Mouse (Mus musculus): ENCODE measurements at regions not wholly inside any gene's neighbourhood (a gene's known extent, or its start where the extent isn't known, plus 50 kb on each side); places are given as distances from the start of the nearest gene placed in this dataset.

DNA sequence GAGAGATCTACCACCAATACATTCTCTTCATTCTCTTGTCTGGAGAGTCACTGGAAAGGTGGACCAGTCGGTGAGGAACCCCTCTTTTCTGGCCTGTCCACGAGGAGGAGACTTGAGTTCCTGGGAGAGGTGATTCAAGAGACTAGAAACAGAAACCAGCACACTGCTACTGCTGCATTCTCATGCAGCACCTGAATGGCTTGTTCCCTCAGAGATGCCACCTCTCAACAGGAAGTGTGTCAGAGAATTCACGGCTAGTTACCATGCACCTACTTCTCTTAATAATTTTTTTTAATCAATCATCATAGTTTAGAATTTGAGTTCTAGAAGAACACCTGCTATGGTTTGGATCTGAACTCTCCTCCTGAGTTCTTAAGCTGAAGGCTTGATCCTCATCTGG is 52.0 kb upstream of the Dynlrb2 start:
- DNase-seq (ENCODE audit: low spot score): no peak

DNA sequence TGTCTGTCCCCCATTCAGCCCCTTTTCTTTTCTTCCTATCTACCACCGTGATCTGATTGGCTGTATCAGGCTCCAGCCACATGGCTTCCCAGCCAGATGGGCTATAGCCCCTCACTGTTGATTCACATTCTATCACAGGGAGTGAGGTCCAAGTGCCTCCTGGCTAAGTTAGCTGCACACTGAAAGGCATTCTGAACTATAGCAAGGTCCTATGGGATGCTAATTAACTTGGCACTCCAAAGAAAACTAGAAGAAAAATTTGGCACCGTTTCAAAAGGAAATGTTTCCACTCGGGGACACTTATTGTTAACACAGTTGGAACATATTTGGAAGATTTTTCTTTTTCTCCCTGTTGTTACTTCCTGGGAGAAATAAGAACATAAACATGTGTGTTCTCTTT is 53.4 kb upstream of the Dynlrb2 start:
- DNase-seq (ENCODE audit: low spot score): no peak

DNA sequence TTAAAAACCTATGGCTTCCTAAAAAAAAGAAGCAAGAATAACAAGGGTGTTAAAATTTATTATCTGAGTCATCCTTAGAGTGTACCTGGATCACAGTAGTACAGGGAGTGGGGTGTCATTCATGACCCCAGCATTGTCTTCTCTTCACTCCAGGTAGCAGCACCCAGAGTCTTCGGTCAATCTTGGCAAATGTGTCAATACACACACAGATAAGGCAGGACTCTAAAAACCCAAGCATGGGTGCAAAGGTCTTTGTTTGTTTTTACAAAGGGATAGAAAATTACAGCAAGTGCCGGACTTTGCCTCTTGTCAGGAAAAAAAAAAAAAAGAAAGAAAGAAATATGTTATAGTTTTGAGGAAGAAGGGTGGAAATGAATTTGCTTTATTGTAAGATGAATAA is 57.3 kb upstream of the Dynlrb2 start:
- DNase-seq (ENCODE audit: low spot score): no peak

DNA sequence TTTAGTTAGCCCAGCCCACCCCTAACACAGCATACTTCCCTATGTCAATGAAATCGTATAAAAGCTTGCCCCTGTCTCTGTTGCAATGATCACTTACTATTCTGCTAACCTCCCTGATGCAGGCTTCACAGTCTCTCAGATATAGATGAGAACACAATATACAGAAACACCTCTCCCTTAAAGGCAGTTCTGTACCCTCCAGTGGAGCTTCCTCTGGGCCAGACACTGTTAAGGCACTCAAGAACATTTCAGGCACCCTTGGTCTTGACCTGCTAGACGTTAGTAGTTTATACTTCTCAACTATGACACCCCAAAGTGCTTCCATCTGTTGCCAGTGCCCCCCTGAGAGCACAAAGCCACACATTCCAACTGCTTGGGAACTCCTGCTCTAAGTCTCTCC is 61.9 kb upstream of the Dynlrb2 start:
- DNase-seq (ENCODE audit: low spot score): no peak

DNA sequence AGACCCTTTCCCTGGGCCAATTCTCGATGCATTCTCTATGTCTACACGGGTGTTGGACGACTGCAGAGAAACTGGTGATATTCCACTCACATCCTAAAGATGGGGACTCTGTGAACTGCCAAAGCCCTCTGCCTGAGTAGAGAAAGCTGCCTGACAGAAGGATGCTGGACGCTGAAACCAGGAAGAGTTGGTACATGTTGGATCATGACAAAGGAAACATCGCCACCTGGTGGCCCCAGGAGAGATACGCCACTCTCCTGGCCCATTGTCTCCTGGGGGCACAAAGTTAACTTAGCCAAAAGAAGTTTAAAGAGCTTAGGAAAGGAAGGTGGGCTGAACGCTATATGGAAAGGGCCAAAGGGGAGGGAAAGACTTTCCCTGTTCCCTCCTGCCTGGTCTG is 65.9 kb upstream of the Dynlrb2 start:
- peak; percentile 29 for DNase-seq (ENCODE audit: low spot score)

DNA sequence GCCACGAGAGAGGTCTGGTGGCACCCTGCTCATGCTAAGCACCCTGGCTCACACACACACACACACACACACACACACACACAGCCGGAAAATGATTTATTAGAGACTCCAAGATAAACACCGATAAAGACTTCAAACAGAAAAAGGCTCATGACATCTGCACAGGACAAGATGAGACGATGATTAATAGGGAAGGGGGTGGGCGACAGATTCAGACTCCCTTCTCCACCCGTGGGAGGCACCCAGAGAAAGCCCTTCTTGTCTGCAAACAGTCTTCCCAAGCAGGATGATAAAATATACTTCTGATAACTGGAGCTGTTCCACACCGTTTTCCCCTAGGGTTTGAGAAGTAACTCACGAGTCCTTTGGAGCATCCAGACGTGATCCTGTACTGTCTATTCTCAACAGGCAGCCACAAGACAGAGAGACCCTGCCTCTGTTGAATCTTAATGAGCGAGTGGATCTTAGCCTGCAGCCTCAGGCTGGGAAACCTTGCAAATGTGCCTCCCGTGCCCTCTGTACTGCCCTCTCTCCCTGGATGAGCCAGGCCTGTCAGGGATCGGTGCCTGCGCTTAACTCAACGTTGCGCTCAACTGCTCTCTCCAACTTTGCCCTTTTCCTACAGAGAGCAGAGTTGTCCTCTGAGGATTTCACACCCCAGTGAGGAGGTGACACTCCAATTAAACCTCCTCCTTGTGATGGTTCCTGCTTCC is 69.3 kb upstream of the Dynlrb2 start:
- DNase-seq (ENCODE audit: low spot score): no peak

DNA sequence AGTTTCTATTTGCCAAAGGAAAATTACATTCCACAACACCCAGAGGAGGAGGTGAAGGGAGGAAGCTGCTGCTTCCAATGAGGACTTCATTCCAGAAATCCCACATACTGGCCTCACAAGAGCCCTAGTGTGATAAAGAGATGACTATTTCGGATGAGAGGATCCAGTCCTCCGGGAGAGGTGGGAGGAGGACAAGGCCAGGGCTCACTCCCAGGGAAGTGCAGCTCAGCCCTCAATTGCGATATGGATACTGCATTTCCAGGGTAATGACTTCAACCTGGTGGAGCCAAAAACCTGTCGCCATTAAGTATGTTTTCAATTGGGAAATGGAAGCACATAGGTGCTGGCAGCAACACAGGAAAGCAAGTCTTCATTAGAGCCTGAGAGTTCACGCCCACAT is 74.7 kb upstream of the Dynlrb2 start:
- no peak for DNase-seq (ENCODE audit: low spot score)

DNA sequence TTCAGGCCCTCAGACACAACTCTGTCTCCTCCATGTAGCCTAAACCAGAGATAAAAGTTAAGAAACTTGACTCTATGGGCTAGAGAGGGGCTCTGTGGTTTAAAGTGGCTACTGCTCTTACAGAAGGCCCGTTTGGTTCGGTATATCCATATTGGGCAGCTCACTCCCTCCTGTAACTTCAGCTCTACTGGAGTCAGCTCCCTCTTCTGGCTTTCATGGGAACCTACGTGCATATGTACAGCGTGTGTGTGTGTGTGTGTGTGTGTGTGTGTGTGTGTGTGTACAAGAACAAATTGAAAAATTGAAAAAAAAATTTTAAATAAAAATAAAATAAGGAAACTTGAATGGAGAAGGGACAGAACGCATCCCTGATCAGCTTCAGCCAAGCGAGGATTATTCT is 75.1 kb upstream of the Dynlrb2 start:
- no peak for DNase-seq (ENCODE audit: low spot score)

DNA sequence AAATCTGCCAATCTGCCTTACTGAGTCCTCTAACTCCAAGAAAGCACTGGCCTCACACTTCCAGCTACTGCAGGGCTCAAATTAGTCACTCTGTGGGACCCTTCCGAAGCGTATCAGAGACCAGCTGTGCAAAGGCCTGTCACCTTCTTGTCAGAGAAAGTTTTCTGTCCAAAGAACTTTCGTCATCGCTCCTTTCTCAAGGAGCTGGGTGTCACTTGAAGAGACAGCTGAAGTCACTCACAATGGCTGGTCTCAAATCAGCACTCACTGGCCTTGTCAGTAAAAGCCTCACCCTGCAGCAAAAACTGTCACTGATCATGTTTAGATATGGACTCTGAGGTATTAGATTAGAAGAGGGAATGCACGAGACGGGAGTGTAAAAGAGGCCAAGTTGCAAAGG is 81.9 kb upstream of the Dynlrb2 start:
- DNase-seq (ENCODE audit: low spot score): no peak

DNA sequence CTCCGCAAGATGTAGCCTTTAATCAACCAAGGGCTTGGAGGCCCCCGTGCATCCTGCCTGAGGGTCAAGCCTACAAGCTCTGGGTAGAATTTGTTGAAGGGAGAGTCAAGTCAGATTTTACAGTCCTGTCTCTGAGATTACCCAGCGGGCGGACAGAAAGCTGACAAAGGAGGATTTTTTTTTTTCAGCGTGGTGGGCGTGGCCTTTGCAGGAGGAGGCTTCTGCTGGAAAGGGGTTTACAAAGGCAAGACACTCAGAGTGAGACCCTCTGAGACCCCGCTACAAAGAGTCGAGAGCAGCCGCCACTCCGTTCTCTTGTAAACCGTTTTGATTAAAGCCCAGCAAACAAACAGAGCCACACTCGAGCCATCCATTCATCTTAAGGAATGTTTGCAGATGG is 92.1 kb upstream of the Dynlrb2 start:
- DNase-seq (ENCODE audit: low spot score): no peak

DNA sequence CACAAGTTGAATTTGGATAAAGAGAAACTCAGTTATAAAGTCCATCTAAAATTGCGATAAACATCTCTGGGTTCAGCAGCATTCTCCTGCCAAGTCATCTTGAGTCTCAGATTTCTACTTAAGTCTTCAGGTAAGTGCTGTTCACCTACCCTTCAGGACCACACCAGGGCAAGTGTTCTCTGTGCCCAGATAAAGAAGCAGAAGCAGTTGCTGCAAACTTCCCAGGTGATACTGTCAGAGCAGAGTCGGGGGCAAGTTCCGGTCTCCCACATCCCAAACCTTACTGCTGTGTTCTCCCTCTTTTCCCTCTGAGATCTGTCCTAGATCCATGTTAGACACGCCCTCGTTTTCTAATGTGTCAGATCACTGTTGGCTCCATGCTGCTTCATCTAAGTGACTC is 94.7 kb upstream of the Dynlrb2 start:
- DNase-seq (ENCODE audit: low spot score): no peak

DNA sequence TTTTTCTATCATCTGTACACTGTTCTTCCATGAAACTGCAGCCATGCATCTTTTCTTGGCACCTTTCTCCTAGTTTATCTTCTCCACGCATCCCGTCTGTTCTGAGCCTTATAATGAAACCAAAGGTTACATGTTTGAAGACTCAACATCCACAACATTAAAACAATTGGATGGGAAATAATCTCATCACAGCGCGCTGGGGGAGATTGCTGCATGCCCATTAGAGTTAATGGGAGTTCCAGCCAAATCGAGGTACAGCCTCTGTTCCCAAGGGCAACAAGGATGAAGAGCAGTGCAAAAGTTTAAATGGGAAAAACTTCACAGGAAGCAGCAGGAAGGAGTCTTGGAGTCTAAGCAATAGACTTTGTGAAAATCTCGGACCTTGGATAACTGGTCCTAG is 95.8 kb upstream of the Dynlrb2 start:
- no peak for DNase-seq (ENCODE audit: low spot score)

DNA sequence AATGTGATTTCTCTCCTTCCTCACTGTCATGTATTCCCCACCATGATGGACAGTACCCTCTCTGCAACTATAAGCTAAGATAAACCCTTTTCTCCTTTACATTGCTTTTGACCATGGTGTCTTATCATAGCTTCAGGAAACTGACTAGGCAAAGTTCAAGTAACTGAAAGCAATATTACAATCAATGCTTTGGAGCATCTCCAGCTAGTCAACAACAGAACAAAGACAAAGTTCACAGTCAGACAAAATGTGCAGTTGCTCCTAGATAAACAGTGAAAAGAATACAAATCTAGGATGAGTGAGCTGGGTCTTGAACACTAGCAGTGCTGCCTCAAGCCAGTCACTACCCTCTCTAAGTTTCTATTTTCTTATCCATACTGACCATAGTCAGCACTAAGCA is 100.2 kb upstream of the Dynlrb2 start:
- DNase-seq (ENCODE audit: low spot score): no peak

DNA sequence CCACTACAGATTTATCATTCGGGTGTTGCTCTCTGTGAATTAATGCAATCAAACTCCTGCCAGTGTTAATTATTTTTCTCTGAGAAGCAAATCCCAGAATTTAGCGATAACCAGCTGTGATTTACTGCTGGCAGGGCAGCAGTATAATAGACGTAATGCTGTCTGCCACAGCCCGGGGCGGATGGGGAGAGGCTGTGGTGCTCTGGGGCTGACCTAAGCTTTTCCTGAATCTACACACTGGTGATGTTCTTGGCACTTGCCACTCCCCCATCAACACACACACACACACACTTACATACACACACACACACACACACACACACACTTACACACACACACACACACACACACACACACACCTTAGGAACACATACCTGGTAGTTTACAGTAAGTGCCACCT is 101.4 kb upstream of the Dynlrb2 start:
- DNase-seq (ENCODE audit: low spot score): no peak

DNA sequence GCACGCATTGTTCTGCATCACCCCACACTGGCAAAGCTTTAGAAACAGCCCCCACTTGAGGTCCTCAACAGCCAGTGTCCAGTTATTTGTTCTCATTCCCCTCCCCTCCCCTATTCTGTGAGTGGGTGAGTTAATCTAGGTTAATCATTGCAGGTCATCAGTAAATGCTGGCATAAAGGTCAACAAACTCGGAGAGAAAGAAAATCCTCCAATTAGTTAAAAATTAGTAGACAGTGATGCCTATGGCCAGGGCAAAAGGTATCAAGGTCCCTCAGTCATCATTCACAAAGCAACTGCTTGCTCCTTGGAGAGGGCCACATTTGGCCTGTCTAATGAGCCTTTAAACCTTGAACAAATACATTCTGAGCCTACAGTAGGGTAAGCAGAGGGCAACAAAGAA is 105.3 kb upstream of the Dynlrb2 start:
- no peak for DNase-seq (ENCODE audit: low spot score)

DNA sequence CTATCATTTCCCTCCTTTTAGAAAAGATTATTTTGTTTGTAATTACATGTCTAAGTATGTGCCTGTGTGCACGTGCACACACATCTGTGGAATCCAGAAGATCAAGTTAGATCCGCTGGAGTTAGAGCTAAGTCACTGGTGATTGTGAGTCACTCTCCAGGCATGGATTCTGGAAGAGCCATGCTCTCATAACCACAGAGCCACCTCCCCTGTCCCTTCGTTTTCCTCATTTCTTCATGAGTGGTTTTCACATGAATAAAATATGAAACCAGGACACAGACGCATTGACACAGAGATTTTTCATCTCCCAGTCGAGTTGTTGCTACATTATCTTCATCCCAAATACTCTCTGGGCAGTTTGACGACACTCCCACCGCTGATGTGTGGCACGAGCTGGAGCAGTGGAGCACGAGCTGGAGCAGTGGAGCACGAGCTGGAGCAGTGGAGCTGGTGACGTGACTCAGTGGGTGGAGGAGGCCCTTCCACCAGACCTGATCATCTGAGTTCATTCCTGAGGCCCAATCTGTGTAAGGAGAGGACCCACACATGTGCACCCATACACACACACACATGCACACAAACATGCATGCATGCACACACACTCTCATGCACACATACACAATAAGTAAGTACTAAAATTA is 106.1 kb upstream of the Dynlrb2 start:
- DNase-seq (ENCODE audit: low spot score): no peak

DNA sequence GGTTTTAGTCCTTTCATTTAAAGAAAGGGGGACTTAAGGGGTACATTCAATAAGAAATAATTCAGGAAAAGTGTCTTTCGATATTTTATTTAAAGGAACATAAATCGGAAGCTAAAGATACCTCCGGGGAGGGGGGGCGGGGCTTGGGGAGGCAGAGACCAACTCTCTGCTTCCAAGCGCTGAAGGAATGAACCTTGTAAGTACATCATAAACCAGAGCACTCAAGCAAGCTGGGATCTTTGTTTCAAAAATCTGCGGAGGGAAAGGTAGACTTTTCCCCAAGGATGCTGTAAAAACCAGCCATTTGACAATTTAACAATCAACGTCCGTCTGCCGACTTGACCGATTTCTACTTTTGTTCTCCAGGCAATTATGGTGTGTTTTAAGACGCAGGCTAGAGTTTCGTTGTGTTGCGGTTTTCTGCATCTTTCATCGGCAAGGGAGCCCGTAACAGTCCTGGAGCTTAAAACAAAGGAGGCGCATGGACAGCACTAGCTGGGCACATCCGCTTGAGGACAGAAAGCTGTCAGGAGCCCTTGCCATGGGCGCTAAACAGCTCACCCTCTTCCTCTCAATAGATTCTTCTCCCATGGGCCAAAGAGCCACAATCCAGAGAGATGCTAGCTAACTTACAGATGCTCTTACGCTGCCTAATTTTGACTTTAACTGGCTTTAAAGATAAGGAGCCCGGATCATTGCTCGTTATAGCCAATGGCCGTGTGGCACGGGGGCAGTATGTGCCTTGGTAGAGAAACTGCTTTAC is 119.4 kb upstream of the Dynlrb2 start:
- DNase-seq (ENCODE audit: low spot score): no peak

DNA sequence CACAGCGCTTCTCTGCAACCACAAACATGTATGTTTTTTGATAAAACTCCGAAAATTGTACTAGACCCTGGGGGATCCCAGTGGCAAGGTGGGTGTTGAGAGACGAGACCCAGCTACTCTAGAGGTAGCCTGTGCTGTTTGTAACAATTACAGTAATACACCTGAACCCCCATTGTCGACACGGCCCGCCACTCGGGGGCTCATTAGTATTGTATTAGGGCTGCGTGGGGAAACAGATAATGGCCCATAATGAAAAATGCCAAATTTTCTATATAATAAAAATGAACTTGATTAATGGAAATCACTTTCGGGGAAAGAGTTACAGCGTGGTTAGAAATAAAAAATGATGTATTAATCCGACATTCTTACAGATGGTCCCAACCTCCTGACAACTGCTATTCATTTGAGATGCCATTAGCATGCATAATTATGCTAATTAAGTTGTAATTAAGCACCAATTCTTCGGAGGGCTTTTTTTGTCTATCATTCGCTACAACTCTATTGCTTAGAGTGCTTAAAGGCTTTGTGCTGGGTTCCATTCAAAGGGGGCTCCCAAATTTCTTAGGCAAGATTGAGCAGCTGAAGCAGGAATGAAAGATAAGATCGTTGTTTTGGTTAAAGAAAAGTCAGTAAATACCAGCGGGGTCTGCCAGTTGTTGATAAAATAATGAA is 120.2 kb upstream of the Dynlrb2 start:
- DNase-seq (ENCODE audit: low spot score): no peak

DNA sequence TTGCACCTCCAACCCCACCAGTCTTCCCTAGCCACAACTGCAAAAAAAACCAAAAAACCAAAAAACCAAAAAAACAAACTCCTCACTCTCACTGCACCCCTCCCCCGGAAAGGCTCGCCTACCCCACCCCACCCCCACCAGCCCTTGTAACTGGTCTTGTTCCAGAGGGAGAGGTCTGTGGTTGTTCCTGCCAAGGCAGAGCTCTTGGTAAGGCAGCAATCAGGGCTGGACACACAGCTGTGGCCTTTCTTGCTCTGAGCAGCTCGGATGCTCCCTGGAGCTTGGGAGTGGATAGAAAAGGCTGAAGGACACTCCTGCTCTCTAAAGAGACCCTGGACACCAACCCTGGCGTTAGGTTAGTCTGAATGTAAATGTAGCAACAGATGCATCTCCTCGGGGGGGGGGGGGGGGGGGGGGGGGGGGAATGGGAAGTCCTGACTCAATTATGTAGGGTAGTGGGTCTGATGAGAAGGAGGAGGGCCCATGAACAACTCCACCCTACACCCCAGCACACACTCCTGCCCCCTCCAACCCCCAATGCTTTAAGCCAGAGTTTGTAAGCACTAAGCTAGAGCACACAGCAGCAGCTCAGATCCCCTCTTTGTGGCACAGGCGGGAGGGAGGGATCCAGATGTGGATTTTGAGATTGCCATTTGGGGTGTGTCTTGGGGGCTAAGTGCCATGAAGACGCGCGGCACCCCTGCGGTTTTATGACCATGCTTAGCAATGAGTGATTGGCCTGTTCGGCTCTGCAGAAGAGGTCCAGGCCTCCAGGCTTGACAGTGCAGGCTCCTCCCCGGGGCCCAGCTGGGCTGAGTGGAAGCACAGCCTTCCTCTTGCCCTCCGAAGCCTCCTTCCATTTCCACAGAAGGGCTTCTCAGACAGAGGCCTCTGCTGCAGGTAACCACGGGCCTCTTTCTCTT is 121.0 kb upstream of the Dynlrb2 start:
- no peak for DNase-seq (ENCODE audit: low spot score)

DNA sequence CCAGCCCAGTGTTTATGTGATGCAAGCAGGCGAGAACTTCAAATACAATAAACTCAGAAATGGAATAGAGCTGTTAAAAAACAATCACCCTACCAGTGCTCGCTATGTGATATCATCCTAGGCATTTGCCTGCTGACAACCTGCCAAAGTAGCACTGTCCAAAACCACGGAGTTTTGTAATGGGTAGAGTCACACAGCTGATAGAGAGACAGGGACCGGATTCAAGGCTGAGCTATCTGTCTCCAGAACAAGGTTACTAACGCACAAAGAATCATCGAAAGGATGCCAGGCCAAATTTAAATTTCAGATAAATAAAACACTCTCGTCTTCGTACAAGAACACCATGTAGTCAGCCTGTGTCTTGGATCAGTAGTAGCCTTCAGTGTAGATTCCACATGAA is 121.7 kb upstream of the Dynlrb2 start:
- no peak for DNase-seq (ENCODE audit: low spot score)

DNA sequence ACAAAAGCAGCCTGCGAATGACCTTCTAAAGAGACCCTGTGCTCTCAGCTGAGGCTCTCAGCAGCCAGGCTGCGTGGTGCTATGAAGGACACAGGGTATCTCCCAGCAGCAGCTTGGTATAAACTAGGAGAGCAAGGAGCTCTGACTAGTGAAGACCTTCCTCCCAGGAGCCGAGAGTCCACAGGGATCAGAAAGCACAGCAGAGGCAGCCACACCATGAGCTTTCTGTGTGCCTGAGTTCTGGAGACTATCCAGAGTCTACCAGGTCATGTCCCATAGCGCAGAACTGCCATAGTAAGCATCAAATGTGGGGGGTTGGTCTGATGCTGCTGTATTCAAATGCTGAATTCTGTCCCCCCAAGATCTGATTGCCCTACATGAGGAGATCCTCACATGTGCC is 124.2 kb upstream of the Dynlrb2 start:
- no peak for DNase-seq (ENCODE audit: low spot score)

DNA sequence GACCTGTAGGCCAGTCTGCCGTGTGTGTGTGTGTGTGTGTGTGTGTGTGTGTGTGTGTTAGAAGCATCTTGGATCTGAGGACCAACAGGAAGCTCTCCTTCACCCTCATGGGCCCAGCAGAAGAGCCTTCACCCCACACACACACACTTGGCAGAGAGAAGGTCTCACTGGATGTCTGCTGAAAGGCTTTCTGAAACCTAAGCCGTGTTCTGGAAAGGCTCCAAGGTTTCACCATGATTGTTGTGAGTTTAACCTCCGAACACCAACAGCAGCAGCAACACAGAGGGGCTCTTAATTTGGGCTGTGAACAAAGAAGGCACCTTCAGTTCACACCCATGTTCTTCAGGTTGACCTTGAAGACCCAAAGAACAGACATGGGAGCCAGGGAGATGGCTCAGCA is 124.9 kb upstream of the Dynlrb2 start:
- DNase-seq (ENCODE audit: low spot score): no peak

Data from c-Kit-positive CD71-positive TER-119-positive erythroid progenitor cells, embryonic 14.5 days (primary cell).